Mouse (Mus musculus): ENCODE measurements around the gene Baz2b.

Gene Baz2b

GRCm38 (mm10) chr2:60209122-60209611 is 472 bp downstream of the Baz2b start:
- Histone ChIP-seq H3K4me1 (replicated peaks; ENCODE audit: low read depth, low read length) (peaks cover 43% of the 10 kb centered on the region), H3K27me3 (ENCODE audit: insufficient read depth, low read length) (no peaks in the 10 kb centered on the region), H3K36me3 (ENCODE audit: insufficient read depth, low read length) (peaks cover 51% of the 10 kb centered on the region), H3K4me3 (replicated peaks; ENCODE audit: low read length) (peak overlapping the region; percentile 90), H3K9me3 (ENCODE audit: low read length) (peaks cover 4% of the 10 kb centered on the region; the same call in 1 of the 2 replicates)
- no peak for TF ChIP-seq CTCF (conservative IDR thresholded peaks at IDR 0.05; ENCODE audit: low read length)
- no peak for TF ChIP-seq NANOG (IDR thresholded peaks at IDR 0.05; ENCODE audit: borderline replicate concordance, low read length)
- TF ChIP-seq POU5F1 (IDR thresholded peaks at IDR 0.05; ENCODE audit: borderline replicate concordance, low read length), result no peak

- no peak for TF ChIP-seq CTCF (conservative IDR thresholded peaks at IDR 0.05; ENCODE audit: low read length)
- no peak for TF ChIP-seq POU5F1 (IDR thresholded peaks at IDR 0.05; ENCODE audit: borderline replicate concordance, low read length)
Measured at GRCm38 (mm10) chr2:60205795-60206194, 3.8 kb downstream of the Baz2b start.

GRCm38 (mm10) chr2:60204162-60204561 is 5.5 kb downstream of the Baz2b start:
- H3K9me3 ChIP-seq (ENCODE audit: low read length), result peaks cover 4% of the 10 kb centered on the region; the same call in 1 of the 2 replicates
- H3K27me3 ChIP-seq (ENCODE audit: insufficient read depth, low read length), result no peaks in the 10 kb centered on the region
- TF ChIP-seq CTCF (conservative IDR thresholded peaks at IDR 0.05; ENCODE audit: low read length) (no peak), POU5F1 (IDR thresholded peaks at IDR 0.05; ENCODE audit: borderline replicate concordance, low read length) (no peak), NANOG (IDR thresholded peaks at IDR 0.05; ENCODE audit: borderline replicate concordance, low read length) (no peak)
- no peak overlapping the region for H3K4me3 ChIP-seq (replicated peaks; ENCODE audit: low read length)
- H3K36me3 ChIP-seq (ENCODE audit: insufficient read depth, low read length), result peaks cover 21% of the 10 kb centered on the region
- H3K4me1 ChIP-seq (replicated peaks; ENCODE audit: low read depth, low read length), result peaks cover 22% of the 10 kb centered on the region

More at GRCm38 (mm10) chr2:60205795-60206194, 3.8 kb downstream of the Baz2b start:
- Histone ChIP-seq H3K36me3 (ENCODE audit: insufficient read depth, low read length) (peaks cover 22% of the 10 kb centered on the region), H3K4me1 (replicated peaks; ENCODE audit: low read depth, low read length) (peaks cover 15% of the 10 kb centered on the region), H3K27me3 (ENCODE audit: insufficient read depth, low read length) (no peaks in the 10 kb centered on the region), H3K9me3 (ENCODE audit: low read length) (peaks cover 4% of the 10 kb centered on the region; the same call in 1 of the 2 replicates), H3K4me3 (replicated peaks; ENCODE audit: low read length) (no peak overlapping the region)

DNA sequence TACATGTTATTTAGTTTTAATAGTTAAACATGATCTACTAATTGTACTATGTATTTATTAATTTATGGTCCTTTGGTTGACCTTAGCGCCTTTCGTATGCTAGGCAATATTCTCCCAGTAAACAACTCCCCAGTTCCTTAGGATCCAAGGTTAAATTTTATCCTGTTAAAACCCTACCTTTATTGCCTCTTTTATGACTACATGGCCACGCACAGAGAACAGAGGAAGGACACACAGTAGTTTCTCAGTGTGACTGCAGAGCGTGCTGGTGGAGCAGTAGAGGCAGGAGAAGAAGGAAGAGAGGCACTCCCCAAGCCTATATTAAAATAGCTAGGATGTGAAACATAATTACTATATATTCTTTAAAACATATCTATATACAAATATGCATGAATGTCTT is 5.9 kb downstream of the Baz2b start:
- TF ChIP-seq CTCF (conservative IDR thresholded peaks at IDR 0.05; ENCODE audit: low read length), result no peak
- TF ChIP-seq POU5F1 (IDR thresholded peaks at IDR 0.05; ENCODE audit: borderline replicate concordance, low read length), result no peak
- TF ChIP-seq NANOG (IDR thresholded peaks at IDR 0.05; ENCODE audit: borderline replicate concordance, low read length), result no peak
- Histone ChIP-seq H3K36me3 (ENCODE audit: insufficient read depth, low read length) (peaks cover 21% of the 10 kb centered on the region), H3K4me3 (replicated peaks; ENCODE audit: low read length) (no peak overlapping the region), H3K27me3 (ENCODE audit: insufficient read depth, low read length) (no peaks in the 10 kb centered on the region), H3K4me1 (replicated peaks; ENCODE audit: low read depth, low read length) (peaks cover 19% of the 10 kb centered on the region), H3K9me3 (ENCODE audit: low read length) (peaks cover 4% of the 10 kb centered on the region; the same call in 1 of the 2 replicates)

DNA sequence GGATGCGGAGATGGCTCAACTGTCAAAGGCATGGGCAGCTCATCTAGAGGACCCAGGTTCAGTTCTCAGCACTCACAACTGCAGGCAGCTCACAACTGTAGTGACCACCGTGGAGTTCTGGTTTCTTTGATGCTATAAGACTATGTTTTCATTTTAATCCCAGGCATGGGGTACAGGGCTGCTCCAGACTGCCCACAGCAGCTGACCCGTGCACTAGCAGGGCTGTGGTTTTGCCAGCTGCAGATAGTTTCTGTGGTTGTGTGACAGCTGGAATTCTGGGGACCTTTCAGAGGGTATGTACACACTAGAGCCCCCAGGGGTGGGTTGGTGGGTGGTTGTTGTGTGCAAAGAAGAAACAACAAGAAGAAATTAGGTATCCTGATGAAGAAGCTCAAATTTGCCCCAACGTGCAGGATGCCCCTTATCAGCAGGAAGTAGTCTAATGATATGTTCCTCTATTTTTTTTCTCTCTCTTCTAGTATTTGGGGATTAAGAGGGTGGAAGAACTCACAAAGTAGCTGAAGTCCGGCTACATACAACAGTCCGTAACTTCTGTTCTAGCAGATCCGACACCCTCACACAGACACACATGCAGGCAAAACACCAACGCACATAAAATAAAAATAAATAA is 6.6 kb downstream of the Baz2b start:
- Histone ChIP-seq H3K4me1 (replicated peaks; ENCODE audit: low read depth, low read length) (peaks cover 14% of the 10 kb centered on the region), H3K4me3 (replicated peaks; ENCODE audit: low read length) (no peak overlapping the region), H3K36me3 (ENCODE audit: insufficient read depth, low read length) (peaks cover 21% of the 10 kb centered on the region), H3K27me3 (ENCODE audit: insufficient read depth, low read length) (no peaks in the 10 kb centered on the region), H3K9me3 (ENCODE audit: low read length) (peaks cover 4% of the 10 kb centered on the region; the same call in 1 of the 2 replicates)
- TF ChIP-seq NANOG (IDR thresholded peaks at IDR 0.05; ENCODE audit: borderline replicate concordance, low read length) (no peak), CTCF (conservative IDR thresholded peaks at IDR 0.05; ENCODE audit: low read length) (no peak), POU5F1 (IDR thresholded peaks at IDR 0.05; ENCODE audit: borderline replicate concordance, low read length) (no peak)

DNA sequence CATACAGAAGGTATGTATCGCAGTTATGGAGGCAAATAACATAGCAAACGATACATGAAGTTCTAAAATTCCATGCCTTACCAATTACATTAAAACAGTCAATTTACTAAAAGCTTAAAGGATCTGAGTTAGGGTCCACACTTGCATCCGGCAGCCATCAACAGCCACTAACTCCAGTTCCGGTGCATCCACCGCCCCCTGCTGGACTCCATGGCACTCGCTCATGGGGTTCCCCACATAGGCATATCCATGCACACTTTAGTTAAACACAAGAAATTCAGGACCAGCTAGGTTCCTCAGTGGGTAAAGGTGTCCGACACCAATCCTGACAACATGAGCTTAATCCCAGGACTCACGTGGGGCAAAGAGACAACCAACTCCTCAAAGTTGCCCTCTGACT is 9.0 kb downstream of the Baz2b start:
- Histone ChIP-seq H3K27me3 (ENCODE audit: insufficient read depth, low read length) (no peaks in the 10 kb centered on the region), H3K9me3 (ENCODE audit: low read length) (peaks cover 4% of the 10 kb centered on the region; the same call in 1 of the 2 replicates), H3K4me1 (replicated peaks; ENCODE audit: low read depth, low read length) (peaks cover 23% of the 10 kb centered on the region), H3K36me3 (ENCODE audit: insufficient read depth, low read length) (peaks cover 14% of the 10 kb centered on the region), H3K4me3 (replicated peaks; ENCODE audit: low read length) (no peak overlapping the region)
- peak; percentile 70 for TF ChIP-seq CTCF (conservative IDR thresholded peaks at IDR 0.05; ENCODE audit: low read length)
- TF ChIP-seq POU5F1 (IDR thresholded peaks at IDR 0.05; ENCODE audit: borderline replicate concordance, low read length), result no peak

DNA sequence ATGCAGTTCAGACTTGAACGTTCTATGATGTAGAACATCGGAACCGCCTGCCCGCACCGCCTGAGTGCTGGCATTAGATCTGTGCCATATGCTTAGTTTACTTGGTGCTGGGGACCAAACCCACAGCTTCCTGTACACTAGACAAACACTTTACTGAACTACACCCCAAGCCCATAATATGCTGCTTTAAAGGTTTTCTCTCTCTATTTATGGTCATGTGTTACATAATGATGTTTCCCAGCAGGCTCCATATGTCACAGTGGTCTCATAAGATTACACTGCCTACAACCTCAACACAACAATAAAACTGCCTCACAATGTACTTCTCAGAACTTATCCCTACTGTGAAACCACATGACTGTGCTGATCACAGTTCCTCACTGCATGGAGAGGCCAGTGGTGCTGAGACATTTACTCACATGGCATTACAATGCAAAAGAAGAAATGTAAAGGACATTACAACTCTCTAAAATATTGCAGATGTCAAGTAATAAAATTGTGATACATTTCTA is 9.5 kb downstream of the Baz2b start:
- no peak for TF ChIP-seq NANOG (IDR thresholded peaks at IDR 0.05; ENCODE audit: borderline replicate concordance, low read length)
- no peak for TF ChIP-seq POU5F1 (IDR thresholded peaks at IDR 0.05; ENCODE audit: borderline replicate concordance, low read length)
- TF ChIP-seq CTCF (conservative IDR thresholded peaks at IDR 0.05; ENCODE audit: low read length), result no peak
- H3K27me3 ChIP-seq (ENCODE audit: insufficient read depth, low read length), result no peaks in the 10 kb centered on the region
- H3K4me3 ChIP-seq (replicated peaks; ENCODE audit: low read length), result no peak overlapping the region
- H3K9me3 ChIP-seq (ENCODE audit: low read length), result peaks cover 4% of the 10 kb centered on the region; the same call in 1 of the 2 replicates
- H3K4me1 ChIP-seq (replicated peaks; ENCODE audit: low read depth, low read length), result peaks cover 25% of the 10 kb centered on the region
- H3K36me3 ChIP-seq (ENCODE audit: insufficient read depth, low read length), result peaks cover 9% of the 10 kb centered on the region

GRCm38 (mm10) chr2:60196841-60197240 is 12.8 kb downstream of the Baz2b start:
- TF ChIP-seq POU5F1 (IDR thresholded peaks at IDR 0.05; ENCODE audit: borderline replicate concordance, low read length), result peak; percentile 34; the same call in 1 of the 2 replicates
- no peak for TF ChIP-seq CTCF (conservative IDR thresholded peaks at IDR 0.05; ENCODE audit: low read length)
- TF ChIP-seq NANOG (IDR thresholded peaks at IDR 0.05; ENCODE audit: borderline replicate concordance, low read length), result peak; percentile 91
- Histone ChIP-seq H3K27me3 (ENCODE audit: insufficient read depth, low read length) (no peaks in the 10 kb centered on the region), H3K4me1 (replicated peaks; ENCODE audit: low read depth, low read length) (peaks cover 21% of the 10 kb centered on the region), H3K36me3 (ENCODE audit: insufficient read depth, low read length) (no peaks in the 10 kb centered on the region), H3K9me3 (ENCODE audit: low read length) (no peaks in the 10 kb centered on the region), H3K4me3 (replicated peaks; ENCODE audit: low read length) (no peak overlapping the region)
